Mouse (Mus musculus): ENCODE measurements around the gene Sumo1. TPM values are rescaled to one million over a fixed set of nuclear protein-coding genes. Genes with fewer than 3 reads are reported as not detected.

Gene Sumo1
- polyA plus RNA-seq, 1 experiment from 2014 or later, result 717 TPM

GRCm38 (mm10) chr1:59580131-59580751, 90.4 kb downstream of the Sumo1 start:
- no peaks in the 10 kb centered on the region for H3K27me3 ChIP-seq (ENCODE audit: control insufficient read depth, insufficient read depth, low read length)
- H3K4me2 ChIP-seq (ENCODE audit: low read depth, low read length), result no peak overlapping the region
- H3K9me3 ChIP-seq (replicated peaks; ENCODE audit: control insufficient read depth, low read length), result no peaks in the 10 kb centered on the region
- DNase-seq (ENCODE audit: low spot score) (no peak), ATAC-seq (replicated peaks; ENCODE audit: insufficient number of reproducible peaks, low FRiP score, low TSS enrichment, low read depth) (0 out of 2 replicates have a peak, but pooled peaks have one; percentile 52)
- H3K4me3 ChIP-seq (ENCODE audit: low read depth, low read length), result no peak overlapping the region
- H3K36me3 ChIP-seq (replicated peaks; ENCODE audit: control insufficient read depth, insufficient read depth, low read depth, low read length), result no peaks in the 10 kb centered on the region
- WGBS, result 54% methylated on average over 8 of the region's 8 CpGs
- H3K27ac ChIP-seq (replicated peaks; ENCODE audit: low read depth, low read length), result no peak overlapping the region
- no peak overlapping the region for H3K9ac ChIP-seq (replicated peaks; ENCODE audit: low read length)
- H3K4me1 ChIP-seq (ENCODE audit: control insufficient read depth, insufficient read depth, low read length), result no peaks in the 10 kb centered on the region

- no peaks in the 10 kb centered on the region for H3K36me3 ChIP-seq (replicated peaks; ENCODE audit: control insufficient read depth, insufficient read depth, low read depth, low read length)
- H3K27me3 ChIP-seq (ENCODE audit: control insufficient read depth, insufficient read depth, low read length), result no peaks in the 10 kb centered on the region
- H3K9me3 ChIP-seq (replicated peaks; ENCODE audit: control insufficient read depth, low read length), result no peaks in the 10 kb centered on the region
- ATAC-seq (replicated peaks; ENCODE audit: insufficient number of reproducible peaks, low FRiP score, low TSS enrichment, low read depth) (no peak), DNase-seq (ENCODE audit: low spot score) (no peak)
- no peak overlapping the region for H3K4me3 ChIP-seq (ENCODE audit: low read depth, low read length)
- H3K4me1 ChIP-seq (ENCODE audit: control insufficient read depth, insufficient read depth, low read length), result no peaks in the 10 kb centered on the region
- no peak overlapping the region for H3K9ac ChIP-seq (replicated peaks; ENCODE audit: low read length)
- H3K4me2 ChIP-seq (ENCODE audit: low read depth, low read length), result no peak overlapping the region
- H3K27ac ChIP-seq (replicated peaks; ENCODE audit: low read depth, low read length), result no peak overlapping the region
- 77% methylated on average over 5 of the region's 5 CpGs for WGBS
Observed at GRCm38 (mm10) chr1:59579327-59579726, 91.3 kb downstream of the Sumo1 start.

GRCm38 (mm10) chr1:59578770-59579169, 91.9 kb downstream of the Sumo1 start:
- H3K4me1 ChIP-seq (ENCODE audit: control insufficient read depth, insufficient read depth, low read length), result no peaks in the 10 kb centered on the region
- H3K9me3 ChIP-seq (replicated peaks; ENCODE audit: control insufficient read depth, low read length), result no peaks in the 10 kb centered on the region
- no peaks in the 10 kb centered on the region for H3K27me3 ChIP-seq (ENCODE audit: control insufficient read depth, insufficient read depth, low read length)
- H3K9ac ChIP-seq (replicated peaks; ENCODE audit: low read length), result no peak overlapping the region
- no peak for DNase-seq (ENCODE audit: low spot score)
- ATAC-seq (replicated peaks; ENCODE audit: insufficient number of reproducible peaks, low FRiP score, low TSS enrichment, low read depth), result no peak
- no peak overlapping the region for H3K27ac ChIP-seq (replicated peaks; ENCODE audit: low read depth, low read length)
- H3K4me3 ChIP-seq (ENCODE audit: low read depth, low read length), result no peak overlapping the region
- H3K36me3 ChIP-seq (replicated peaks; ENCODE audit: control insufficient read depth, insufficient read depth, low read depth, low read length), result no peaks in the 10 kb centered on the region
- H3K4me2 ChIP-seq (ENCODE audit: low read depth, low read length), result no peak overlapping the region
- 79% methylated on average over 4 of the region's 4 CpGs for WGBS

GRCm38 (mm10) chr1:59574262-59575187, 96.1 kb downstream of the Sumo1 start:
- peak; percentile 53 for DNase-seq (ENCODE audit: low spot score)

GRCm38 (mm10) chr1:59573843-59574242, 96.8 kb downstream of the Sumo1 start:
- WGBS, result 71% methylated on average over 3 of the region's 3 CpGs
- no peak overlapping the region for H3K9ac ChIP-seq (replicated peaks; ENCODE audit: low read length)
- H3K9me3 ChIP-seq (replicated peaks; ENCODE audit: control insufficient read depth, low read length), result no peaks in the 10 kb centered on the region
- 0 out of 2 replicates have a peak, but pooled peaks have one; percentile 61 for ATAC-seq (replicated peaks; ENCODE audit: insufficient number of reproducible peaks, low FRiP score, low TSS enrichment, low read depth)
- no peaks in the 10 kb centered on the region for H3K36me3 ChIP-seq (replicated peaks; ENCODE audit: control insufficient read depth, insufficient read depth, low read depth, low read length)
- no peak overlapping the region for H3K4me3 ChIP-seq (ENCODE audit: low read depth, low read length)
- no peaks in the 10 kb centered on the region for H3K27me3 ChIP-seq (ENCODE audit: control insufficient read depth, insufficient read depth, low read length)
- H3K27ac ChIP-seq (replicated peaks; ENCODE audit: low read depth, low read length), result no peak overlapping the region
- H3K4me2 ChIP-seq (ENCODE audit: low read depth, low read length), result no peak overlapping the region
- H3K4me1 ChIP-seq (ENCODE audit: control insufficient read depth, insufficient read depth, low read length), result no peaks in the 10 kb centered on the region
- DNase-seq (ENCODE audit: low spot score), result no peak

More at GRCm38 (mm10) chr1:59574262-59575187, 96.1 kb downstream of the Sumo1 start:
- peak overlapping the region; percentile 29 for H3K4me2 ChIP-seq (ENCODE audit: low read depth, low read length)
- H3K36me3 ChIP-seq (replicated peaks; ENCODE audit: control insufficient read depth, insufficient read depth, low read depth, low read length), result no peaks in the 10 kb centered on the region
- H3K9me3 ChIP-seq (replicated peaks; ENCODE audit: control insufficient read depth, low read length), result no peaks in the 10 kb centered on the region
- H3K9ac ChIP-seq (replicated peaks; ENCODE audit: low read length), result no peak overlapping the region; the same call in 1 of the 2 replicates
- no peak overlapping the region for H3K4me3 ChIP-seq (ENCODE audit: low read depth, low read length)
- no peaks in the 10 kb centered on the region for H3K4me1 ChIP-seq (ENCODE audit: control insufficient read depth, insufficient read depth, low read length)
- ATAC-seq (replicated peaks; ENCODE audit: insufficient number of reproducible peaks, low FRiP score, low TSS enrichment, low read depth), result peak; percentile 61; the same call in 1 of the 2 replicates
- 32% methylated on average over 21 of the region's 21 CpGs for WGBS
- 0 out of 2 replicates have a peak overlapping the region, but pooled peaks have one; percentile 20 for H3K27ac ChIP-seq (replicated peaks; ENCODE audit: low read depth, low read length)
- no peaks in the 10 kb centered on the region for H3K27me3 ChIP-seq (ENCODE audit: control insufficient read depth, insufficient read depth, low read length)

GRCm38 (mm10) chr1:59571502-59571901, 99.1 kb downstream of the Sumo1 start:
- Histone ChIP-seq H3K9ac (replicated peaks; ENCODE audit: low read length) (no peak overlapping the region), H3K27me3 (ENCODE audit: control insufficient read depth, insufficient read depth, low read length) (no peaks in the 10 kb centered on the region), H3K27ac (replicated peaks; ENCODE audit: low read depth, low read length) (no peak overlapping the region), H3K4me3 (ENCODE audit: low read depth, low read length) (no peak overlapping the region), H3K4me1 (ENCODE audit: control insufficient read depth, insufficient read depth, low read length) (no peaks in the 10 kb centered on the region), H3K36me3 (replicated peaks; ENCODE audit: control insufficient read depth, insufficient read depth, low read depth, low read length) (no peaks in the 10 kb centered on the region), H3K4me2 (ENCODE audit: low read depth, low read length) (no peak overlapping the region), H3K9me3 (replicated peaks; ENCODE audit: control insufficient read depth, low read length) (no peaks in the 10 kb centered on the region)
- DNase-seq (ENCODE audit: low spot score), result no peak
- 54% methylated on average over 3 of the region's 3 CpGs for WGBS
- no peak for ATAC-seq (replicated peaks; ENCODE audit: insufficient number of reproducible peaks, low FRiP score, low TSS enrichment, low read depth)

GRCm38 (mm10) chr1:59570767-59571166, 99.9 kb downstream of the Sumo1 start:
- H3K4me3 ChIP-seq (ENCODE audit: low read depth, low read length), result no peak overlapping the region
- no peak for DNase-seq (ENCODE audit: low spot score)
- H3K9me3 ChIP-seq (replicated peaks; ENCODE audit: control insufficient read depth, low read length), result no peaks in the 10 kb centered on the region
- 79% methylated on average over 4 of the region's 4 CpGs for WGBS
- ATAC-seq (replicated peaks; ENCODE audit: insufficient number of reproducible peaks, low FRiP score, low TSS enrichment, low read depth), result no peak
- no peaks in the 10 kb centered on the region for H3K27me3 ChIP-seq (ENCODE audit: control insufficient read depth, insufficient read depth, low read length)
- no peaks in the 10 kb centered on the region for H3K36me3 ChIP-seq (replicated peaks; ENCODE audit: control insufficient read depth, insufficient read depth, low read depth, low read length)
- no peak overlapping the region for H3K9ac ChIP-seq (replicated peaks; ENCODE audit: low read length)
- no peak overlapping the region for H3K27ac ChIP-seq (replicated peaks; ENCODE audit: low read depth, low read length)
- H3K4me1 ChIP-seq (ENCODE audit: control insufficient read depth, insufficient read depth, low read length), result no peaks in the 10 kb centered on the region
- no peak overlapping the region for H3K4me2 ChIP-seq (ENCODE audit: low read depth, low read length)

- H3K4me1 ChIP-seq (ENCODE audit: control insufficient read depth, insufficient read depth, low read length), result no peaks in the 10 kb centered on the region
- H3K4me3 ChIP-seq (ENCODE audit: low read depth, low read length), result no peak overlapping the region
- no peak for DNase-seq (ENCODE audit: low spot score)
- H3K9ac ChIP-seq (replicated peaks; ENCODE audit: low read length), result no peak overlapping the region
- no peak overlapping the region for H3K4me2 ChIP-seq (ENCODE audit: low read depth, low read length)
- H3K9me3 ChIP-seq (replicated peaks; ENCODE audit: control insufficient read depth, low read length), result no peaks in the 10 kb centered on the region
- no peak for ATAC-seq (replicated peaks; ENCODE audit: insufficient number of reproducible peaks, low FRiP score, low TSS enrichment, low read depth)
- H3K27ac ChIP-seq (replicated peaks; ENCODE audit: low read depth, low read length), result no peak overlapping the region
- no peaks in the 10 kb centered on the region for H3K36me3 ChIP-seq (replicated peaks; ENCODE audit: control insufficient read depth, insufficient read depth, low read depth, low read length)
- WGBS, result 88% methylated on average over 5 of the region's 5 CpGs
- no peaks in the 10 kb centered on the region for H3K27me3 ChIP-seq (ENCODE audit: control insufficient read depth, insufficient read depth, low read length)
Observed at GRCm38 (mm10) chr1:59569301-59569700, 101.3 kb downstream of the Sumo1 start.
